Mouse (Mus musculus) v-Abl transformed pro-B cells (cell line): Measurements from ENCODE around the gene Snrnp25.

ENCODE experiments used
- in situ Hi-C, 2 experiments: fragments of 400-800 bp; cut with MboI; formaldehyde crosslinking; loops; one replicate each; pipeline ENCODE4 v1.15.1; 2025; ENCODE audit not compliant: unreplicated experiment in 2 of 2

Gene Snrnp25

GRCm38 (mm10) chr11:32205058-32205873 is at the start of gene Snrnp25:
TSS of gene Snrnp25 (plus strand) at chr11:32205415.
- in situ Hi-C loops: loop anchor here (10.0 to 25.0 kb wide), 2 partner anchors 432 to 960 kb away; partner anchors contain the start of genes Npm1 (in 2 of the 2) and Fbxw11 (in 1 of the 2)

GRCm38 (mm10) chr11:32156854-32157630 is 48.2 kb upstream of the Snrnp25 start:
- in situ Hi-C loops: loop anchor here in 1 of 2 experiments (10.0 to 25.0 kb wide), 2 partner anchors 912 to 1470 kb away; no protein-coding TSS in a partner anchor

GRCm38 (mm10) chr11:32157791-32158594 is 47.2 kb upstream of the Snrnp25 start:
- in situ Hi-C loops: loop anchor here in 1 of 2 experiments (10.0 to 25.0 kb wide), 2 partner anchors 913 to 1471 kb away; no protein-coding TSS in a partner anchor

- in situ Hi-C loops: loop anchor here in 1 of 2 experiments (10.0 to 25.0 kb wide), 2 partner anchors 914 to 1472 kb away; no protein-coding TSS in a partner anchor
Measured at GRCm38 (mm10) chr11:32159176-32159575, 46.0 kb upstream of the Snrnp25 start.

- in situ Hi-C loops: loop anchor here in 1 of 2 experiments (25.0 kb wide), 1 partner anchor 1473 kb away; no protein-coding TSS in a partner anchor
Measured at GRCm38 (mm10) chr11:32160341-32160740, 44.9 kb upstream of the Snrnp25 start.

GRCm38 (mm10) chr11:32161500-32161899 is 43.7 kb upstream of the Snrnp25 start:
- in situ Hi-C loops: loop anchor here in 1 of 2 experiments (25.0 kb wide), 1 partner anchor 1474 kb away; no protein-coding TSS in a partner anchor

- in situ Hi-C loops: loop anchor here in 1 of 2 experiments (25.0 kb wide), 1 partner anchor 1475 kb away; no protein-coding TSS in a partner anchor
Measured at GRCm38 (mm10) chr11:32161922-32162804, 43.1 kb upstream of the Snrnp25 start.

GRCm38 (mm10) chr11:32166683-32167082 is 38.5 kb upstream of the Snrnp25 start:
- in situ Hi-C loops: loop anchor here in 1 of 2 experiments (25.0 kb wide), 1 partner anchor 1479 kb away; no protein-coding TSS in a partner anchor

GRCm38 (mm10) chr11:32178506-32178905 is 26.7 kb upstream of the Snrnp25 start:
- in situ Hi-C loops: no loop called here

GRCm38 (mm10) chr11:32181246-32181645 is 24.0 kb upstream of the Snrnp25 start:
- in situ Hi-C loops: loop anchor here (5.0 to 10.0 kb wide), 2 partner anchors 54 to 106 kb away; partner anchors contain the start of gene Hbq1b (in 2 of the 2)

GRCm38 (mm10) chr11:32181973-32182868 is 23.0 kb upstream of the Snrnp25 start:
- in situ Hi-C loops: loop anchor here (5.0 to 10.0 kb wide), 2 partner anchors 53 to 105 kb away; partner anchors contain the start of gene Hbq1b (in 2 of the 2)

GRCm38 (mm10) chr11:32184469-32184868 is 20.7 kb upstream of the Snrnp25 start:
- in situ Hi-C loops: loop anchor here (5.0 to 10.0 kb wide), 2 partner anchors 50 to 103 kb away; partner anchors contain the start of gene Hbq1b (in 2 of the 2)

- in situ Hi-C loops: loop anchor here in 1 of 2 experiments (10.0 kb wide), 1 partner anchor 49 kb away; no protein-coding TSS in a partner anchor
Measured at GRCm38 (mm10) chr11:32186031-32186430, 19.2 kb upstream of the Snrnp25 start.

- in situ Hi-C loops: loop anchor here in 1 of 2 experiments (10.0 kb wide), 1 partner anchor 48 kb away; no protein-coding TSS in a partner anchor
Measured at GRCm38 (mm10) chr11:32187256-32187655, 18.0 kb upstream of the Snrnp25 start.

- in situ Hi-C loops: loop anchor here in 1 of 2 experiments (10.0 kb wide), 1 partner anchor 46 kb away; no protein-coding TSS in a partner anchor
Measured at GRCm38 (mm10) chr11:32188881-32189280, 16.3 kb upstream of the Snrnp25 start.

GRCm38 (mm10) chr11:32189434-32189833 is 15.8 kb upstream of the Snrnp25 start:
- in situ Hi-C loops: loop anchor here in 1 of 2 experiments (10.0 kb wide), 1 partner anchor 45 kb away; no protein-coding TSS in a partner anchor

GRCm38 (mm10) chr11:32190119-32190518 is 15.1 kb upstream of the Snrnp25 start:
- in situ Hi-C loops: no loop called here
